Mouse (Mus musculus): ENCODE data around the gene 9130409I23Rik.
"Not testable (repeated sequence)": the region's sequence is repeated elsewhere in the genome, so short reads cannot be mapped to it uniquely, and the experiment has no call there.

9130409I23Rik gene

GRCm38 (mm10) chr1:181035015-181035778 is 15.8 kb upstream of the 9130409I23Rik start:
- not testable (repeated sequence) for DNase-seq (ENCODE audit: low read depth, low spot score)

- DNase-seq (ENCODE audit: low read depth, low spot score): no peak
Measured at GRCm38 (mm10) chr1:181037623-181038022, 13.4 kb upstream of the 9130409I23Rik start.

GRCm38 (mm10) chr1:181039652-181040051 is 11.4 kb upstream of the 9130409I23Rik start:
- peak; percentile 80 for DNase-seq (ENCODE audit: low read depth, low spot score)

- DNase-seq (ENCODE audit: low read depth, low spot score): no peak
Measured at GRCm38 (mm10) chr1:181047520-181047919, 3.5 kb upstream of the 9130409I23Rik start.

- DNase-seq (ENCODE audit: low read depth, low spot score): peak; percentile 23
Measured at GRCm38 (mm10) chr1:181049328-181049842, 1.7 kb upstream of the 9130409I23Rik start.

- DNase-seq (ENCODE audit: low read depth, low spot score): no peak
Measured at GRCm38 (mm10) chr1:181052898-181053297, 1.9 kb downstream of the 9130409I23Rik start.

GRCm38 (mm10) chr1:181061784-181062485 is 10.9 kb downstream of the 9130409I23Rik start:
- no peak for DNase-seq (ENCODE audit: low read depth, low spot score)

GRCm38 (mm10) chr1:181063991-181064390 is 13.0 kb downstream of the 9130409I23Rik start:
- DNase-seq (ENCODE audit: low read depth, low spot score): no peak

- no peak for DNase-seq (ENCODE audit: low read depth, low spot score)
Measured at GRCm38 (mm10) chr1:181064648-181065047, 13.6 kb downstream of the 9130409I23Rik start.

- DNase-seq (ENCODE audit: low read depth, low spot score): no peak
Measured at GRCm38 (mm10) chr1:181068344-181068743, 17.3 kb downstream of the 9130409I23Rik start.

- no peak for DNase-seq (ENCODE audit: low read depth, low spot score)
Measured at GRCm38 (mm10) chr1:181069671-181070070, 18.6 kb downstream of the 9130409I23Rik start.

GRCm38 (mm10) chr1:181073075-181073474 is 22.0 kb downstream of the 9130409I23Rik start:
- peak; percentile 19 for DNase-seq (ENCODE audit: low read depth, low spot score)

- DNase-seq (ENCODE audit: low read depth, low spot score): peak; percentile 54
Measured at GRCm38 (mm10) chr1:181084021-181084420, 33.0 kb downstream of the 9130409I23Rik start.

- DNase-seq (ENCODE audit: low read depth, low spot score): no peak
Measured at GRCm38 (mm10) chr1:181090048-181090447, 39.0 kb downstream of the 9130409I23Rik start.
